8 mouse cellular contexts compared by ENCODE assay signal in the genomic region with DNA sequence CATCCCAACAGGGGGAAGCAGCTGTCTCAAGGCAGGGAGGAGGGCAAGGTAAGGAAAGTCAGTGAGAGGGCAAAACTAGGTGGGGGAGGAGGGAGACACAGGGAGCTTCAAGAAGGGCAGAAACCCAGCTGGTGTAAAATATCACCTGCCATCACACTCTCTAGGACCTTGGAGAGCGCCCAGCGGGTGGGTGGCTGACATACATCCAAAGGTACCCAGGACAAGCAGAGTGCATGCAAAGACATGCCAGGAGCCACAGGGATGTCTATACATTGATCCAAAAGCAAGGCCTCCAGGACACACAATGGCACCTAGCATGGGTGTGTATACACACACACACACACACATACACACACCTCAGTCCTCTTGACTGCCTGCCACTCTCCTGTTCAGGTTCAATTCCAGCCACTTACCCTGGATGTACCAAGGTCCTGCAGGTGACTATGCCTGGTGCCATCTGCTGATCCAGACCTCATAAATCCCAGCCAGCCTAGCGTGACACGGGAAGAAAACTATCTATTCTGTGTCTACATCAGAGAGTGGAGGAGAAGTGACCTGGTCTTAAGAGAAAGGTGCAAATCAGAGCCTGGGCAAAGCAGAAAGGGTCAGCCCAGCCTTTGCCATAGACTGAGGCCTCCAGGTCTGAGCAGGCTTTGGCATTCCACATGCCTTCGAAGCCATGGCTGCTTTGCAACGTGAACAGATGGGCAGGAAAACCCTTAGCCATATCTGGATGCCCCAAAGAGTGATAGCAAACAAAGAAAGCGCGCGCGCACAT. TPM values are rescaled to one million over a fixed set of nuclear protein-coding genes. Genes with fewer than 3 reads are reported as not detected.
DNase-seq lines count a peak whose midpoint lies in the region; ATAC-seq lines count a peak whose summit lies in the region.
"Had no signal": no experiment of that assay in that cellular context is flagged by ENCODE, and none has a peak within 500 bp of the region (broad histone marks: within the 10 kb centered on the region; RNA-seq: fewer than 3 reads in every experiment).

No protein-coding gene starts in this region.

- peaks cover 76% of the 10 kb centered on the region for H3K27me3 ChIP-seq in liver, embryonic 12.5 days (replicated peaks)
- peaks cover 19% of the 10 kb centered on the region; the same call in 1 of the 2 replicates for H3K27me3 ChIP-seq in neural tube, embryonic 15.5 days (replicated peaks)

- H3K36me3 ChIP-seq in liver, embryonic 12.5 days: no peaks in the 10 kb centered on the region
- H3K36me3 ChIP-seq in neural tube, embryonic 15.5 days: no peaks in the 10 kb centered on the region
- H3K36me3 ChIP-seq: lung, embryonic 15.5 days had no signal

- 61% methylated on average over 10 of the region's 10 CpGs for WGBS in liver, embryonic 12.5 days (ENCODE audit: insufficient replicate concordance)
- 60% methylated on average over 10 of the region's 10 CpGs for whole genome bisulfite sequencing in neural tube, embryonic 15.5 days

- DNase-seq in liver: peak; percentile 58
- DNase-seq in NIH3T3 (ENCODE audit: low read depth): peak; percentile 57
- peak; percentile 53 for DNase-seq in embryo, embryonic 11 days
- DNase-seq in adipocyte (ENCODE audit: low spot score): no peak
- DNase-seq in ovary, postnatal 10 days (ENCODE audit: low spot score): no peak

- H3K4me3 ChIP-seq in liver, embryonic 12.5 days: no peak overlapping the region
- no peak overlapping the region for H3K4me3 ChIP-seq in neural tube, embryonic 15.5 days (replicated peaks)
- H3K4me3 ChIP-seq: lung, embryonic 15.5 days had no signal

- H3K9me3 ChIP-seq in liver, embryonic 12.5 days (replicated peaks): no peaks in the 10 kb centered on the region
- H3K9me3 ChIP-seq in neural tube, embryonic 15.5 days (replicated peaks): no peaks in the 10 kb centered on the region
- H3K9me3 ChIP-seq: lung, embryonic 15.5 days had no signal

- H3K27ac ChIP-seq in liver, embryonic 12.5 days: no peak overlapping the region
- no peak overlapping the region for H3K27ac ChIP-seq in neural tube, embryonic 15.5 days (replicated peaks)
- H3K27ac ChIP-seq: lung, embryonic 15.5 days had no signal

- no peak for ATAC-seq in liver, embryonic 12.5 days
- no peak for ATAC-seq in neural tube, embryonic 15.5 days (ENCODE audit: low FRiP score)

- H3K9ac ChIP-seq in liver, embryonic 12.5 days: no peak overlapping the region
- no peak overlapping the region for H3K9ac ChIP-seq in neural tube, embryonic 15.5 days (replicated peaks)
- H3K9ac ChIP-seq: lung, embryonic 15.5 days had no signal

- H3K4me2 ChIP-seq in liver, embryonic 12.5 days: no peak overlapping the region
- 0 out of 2 replicates have a peak overlapping the region, but pooled peaks have one; percentile 3 for H3K4me2 ChIP-seq in neural tube, embryonic 15.5 days
- H3K4me2 ChIP-seq: lung, embryonic 15.5 days had no signal

- peaks cover 22% of the 10 kb centered on the region for H3K4me1 ChIP-seq in liver, embryonic 12.5 days
- peaks cover 48% of the 10 kb centered on the region for H3K4me1 ChIP-seq in neural tube, embryonic 15.5 days
- H3K4me1 ChIP-seq: lung, embryonic 15.5 days had no signal

RNA-seq across cellular contexts. Expression of gene Rap1gap2, which starts 25.6 kb away (rescaled TPM):
- polyA plus RNA-seq in liver, embryonic 12.5 days (2016; fragmentation: Nextera tagmentation; extraction: Ambion mirVana): 0.96 and 1.4 TPM in 2 replicates
- polyA plus RNA-seq in neural tube, embryonic 15.5 days (2015; fragmentation: Nextera tagmentation; extraction: Ambion mirVana): 13.1 and 13.7 TPM in 2 replicates

RNA-seq across cellular contexts. Expression of gene Ccdc92b, which starts 34.3 kb away (rescaled TPM):
- 14.7 and 16.0 TPM in 2 replicates for polyA plus RNA-seq in liver, embryonic 12.5 days (2016; fragmentation: Nextera tagmentation; extraction: Ambion mirVana)
- polyA plus RNA-seq in neural tube, embryonic 15.5 days (2015; fragmentation: Nextera tagmentation; extraction: Ambion mirVana): 2.4 and 3.6 TPM in 2 replicates

Comparison
In these comparisons a context has a peak if more than half of its experiments do, and no peak if none do; other contexts are left out.
1. DNase-seq: peak in liver (single experiment), NIH3T3 (single experiment) and embryo, embryonic 11 days (single experiment); none in adipocyte (single experiment) and ovary, postnatal 10 days (single experiment).